12 mouse cellular contexts compared by ENCODE assay signal in the genomic region with DNA sequence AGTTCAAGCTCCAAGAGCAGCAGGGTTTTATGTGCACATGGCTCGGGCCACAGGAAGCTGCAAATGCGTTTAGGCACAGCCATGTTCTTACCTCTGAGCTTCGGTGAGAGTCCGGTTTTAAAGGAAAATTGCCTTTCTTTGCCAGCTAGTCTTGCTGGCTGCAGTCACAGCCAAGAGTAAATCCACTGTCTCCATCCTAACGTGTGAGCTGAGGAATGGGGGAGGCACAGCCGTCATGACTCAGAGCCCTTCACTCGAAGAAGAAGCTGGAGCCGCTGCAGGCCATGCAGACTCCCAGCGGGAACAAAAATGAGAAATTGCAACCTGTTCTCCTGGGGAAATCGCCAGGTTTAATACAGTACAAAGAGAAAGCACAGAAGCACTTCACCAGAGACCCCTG.
DNase-seq lines count a peak whose midpoint lies in the region; ATAC-seq and TF ChIP-seq lines count a peak whose summit lies in the region.
"Had no signal": no experiment of that assay in that cellular context is flagged by ENCODE, and none has a peak within 500 bp of the region (broad histone marks: within the 10 kb centered on the region; RNA-seq: fewer than 3 reads in every experiment).

No protein-coding gene starts in this region.

- 78% methylated on average over 10 of the region's 10 CpGs for WGBS in forebrain, embryonic 12.5 days
- 72% methylated on average over 10 of the region's 10 CpGs for WGBS in forebrain, embryonic 13.5 days
- WGBS in lung, embryonic 16.5 days, result 42% methylated on average over 10 of the region's 10 CpGs
- 26% methylated on average over 10 of the region's 10 CpGs for WGBS in olfactory bulb, adult 2 months
- 80% methylated on average over 10 of the region's 10 CpGs for WGBS in thymus, adult 2 months

- H3K4me3 ChIP-seq in forebrain, embryonic 12.5 days (replicated peaks), result no peak overlapping the region
- no peak overlapping the region for H3K4me3 ChIP-seq in forebrain, embryonic 13.5 days
- no peak overlapping the region for H3K4me3 ChIP-seq in lung, embryonic 16.5 days (ENCODE audit: low read length)
- H3K4me3 ChIP-seq in olfactory bulb, adult 2 months (ENCODE audit: insufficient read depth, low read depth, low read length), result no peak overlapping the region
- no peak overlapping the region for H3K4me3 ChIP-seq in thymus, adult 2 months (ENCODE audit: control insufficient read depth, insufficient read depth, low read length)
- H3K4me3 ChIP-seq: embryonic facial prominence, embryonic 12.5 days had no signal

- DNase-seq in lung, postnatal 4 days, result no peak
- peak; percentile 49 to 89 for DNase-seq in left cerebral cortex, postnatal 25 days (ENCODE audit: low spot score in 2 of 2)
- DNase-seq in kidney, adult 8-10 months, result no peak
- no peak for DNase-seq in thymus, adult 2 months
- DNase-seq: adrenal gland, adult 2 months; cerebellum, adult 11-12 months; heart, postnatal 10 days had no signal

- no peak overlapping the region for H3K9ac ChIP-seq in forebrain, embryonic 12.5 days
- no peak overlapping the region; the same call in 1 of the 2 replicates for H3K9ac ChIP-seq in forebrain, embryonic 13.5 days
- no peak overlapping the region for H3K9ac ChIP-seq in lung, embryonic 16.5 days (ENCODE audit: low read length)
- H3K9ac ChIP-seq: embryonic facial prominence, embryonic 12.5 days had no signal

- ATAC-seq in forebrain, embryonic 12.5 days (ENCODE audit: low FRiP score), result no peak
- no peak for ATAC-seq in forebrain, embryonic 13.5 days
- 0 out of 2 replicates have a peak, but pooled peaks have one; percentile 38 for ATAC-seq in lung, embryonic 16.5 days (ENCODE audit: low read depth)

- no peak overlapping the region for H3K4me2 ChIP-seq in forebrain, embryonic 12.5 days
- no peak overlapping the region for H3K4me2 ChIP-seq in forebrain, embryonic 13.5 days
- no peak overlapping the region for H3K4me2 ChIP-seq in lung, embryonic 16.5 days (ENCODE audit: low read depth, low read length)
- H3K4me2 ChIP-seq: embryonic facial prominence, embryonic 12.5 days had no signal

- H3K36me3 ChIP-seq in forebrain, embryonic 12.5 days (replicated peaks), result no peaks in the 10 kb centered on the region
- H3K36me3 ChIP-seq in forebrain, embryonic 13.5 days (ENCODE audit: poor library complexity, severe bottlenecking), result no peaks in the 10 kb centered on the region
- no peaks in the 10 kb centered on the region for H3K36me3 ChIP-seq in lung, embryonic 16.5 days (ENCODE audit: control insufficient read depth, insufficient read depth, low read length)
- no peaks in the 10 kb centered on the region for H3K36me3 ChIP-seq in thymus, adult 2 months (ENCODE audit: control insufficient read depth, insufficient read depth, low read length)
- H3K36me3 ChIP-seq: embryonic facial prominence, embryonic 12.5 days had no signal

- H3K4me1 ChIP-seq in forebrain, embryonic 12.5 days, result peaks cover 29% of the 10 kb centered on the region
- H3K4me1 ChIP-seq in forebrain, embryonic 13.5 days, result peaks cover 9% of the 10 kb centered on the region
- no peaks in the 10 kb centered on the region for H3K4me1 ChIP-seq in lung, embryonic 16.5 days (replicated peaks; ENCODE audit: control insufficient read depth, insufficient read depth, low read length)
- peaks cover 30% of the 10 kb centered on the region for H3K4me1 ChIP-seq in olfactory bulb, adult 2 months (ENCODE audit: control insufficient read depth, insufficient read depth, low read length)
- no peaks in the 10 kb centered on the region for H3K4me1 ChIP-seq in thymus, adult 2 months (replicated peaks; ENCODE audit: control insufficient read depth, insufficient read depth, low read length)

- no peaks in the 10 kb centered on the region for H3K9me3 ChIP-seq in forebrain, embryonic 12.5 days
- no peaks in the 10 kb centered on the region for H3K9me3 ChIP-seq in forebrain, embryonic 13.5 days (replicated peaks)
- no peaks in the 10 kb centered on the region for H3K9me3 ChIP-seq in lung, embryonic 16.5 days (ENCODE audit: control insufficient read depth, low read length)
- H3K9me3 ChIP-seq: embryonic facial prominence, embryonic 12.5 days had no signal

- no peak for TF ChIP-seq CTCF in olfactory bulb, adult 2 months (IDR thresholded peaks at IDR 0.05; ENCODE audit: insufficient read depth, low read depth, low read length)
- no peak for TF ChIP-seq CTCF in thymus, adult 2 months (IDR thresholded peaks at IDR 0.05; ENCODE audit: borderline replicate concordance, control insufficient read depth, extremely low read depth, insufficient read depth, low read length, poor library complexity)

- H3K27me3 ChIP-seq in forebrain, embryonic 12.5 days, result peaks cover 6% of the 10 kb centered on the region; the same call in 1 of the 2 replicates
- H3K27me3 ChIP-seq in forebrain, embryonic 13.5 days, result no peaks in the 10 kb centered on the region
- H3K27me3 ChIP-seq in lung, embryonic 16.5 days (ENCODE audit: control insufficient read depth, insufficient read depth, low read depth, low read length), result no peaks in the 10 kb centered on the region
- no peaks in the 10 kb centered on the region for H3K27me3 ChIP-seq in thymus, adult 2 months (ENCODE audit: control insufficient read depth, insufficient read depth, low read length)
- H3K27me3 ChIP-seq: embryonic facial prominence, embryonic 12.5 days had no signal

- H3K27ac ChIP-seq in forebrain, embryonic 12.5 days, result 0 out of 2 replicates have a peak overlapping the region, but pooled peaks have one; percentile 8
- H3K27ac ChIP-seq in forebrain, embryonic 13.5 days, result no peak overlapping the region; the same call in 1 of the 2 replicates
- no peak overlapping the region for H3K27ac ChIP-seq in lung, embryonic 16.5 days (ENCODE audit: low read length)
- peak overlapping the region; percentile 69 for H3K27ac ChIP-seq in olfactory bulb, adult 2 months (ENCODE audit: insufficient read depth, low read depth, low read length)
- no peak overlapping the region for H3K27ac ChIP-seq in thymus, adult 2 months (ENCODE audit: control insufficient read depth, insufficient read depth, low read length)
- H3K27ac ChIP-seq: embryonic facial prominence, embryonic 12.5 days had no signal

- TF ChIP-seq POLR2A in olfactory bulb, adult 2 months (IDR thresholded peaks at IDR 0.05; ENCODE audit: insufficient read depth, low read depth, low read length), result no peak
- no peak for TF ChIP-seq POLR2A in thymus, adult 2 months (IDR thresholded peaks at IDR 0.05; ENCODE audit: control insufficient read depth, extremely low read depth, insufficient read depth, low read length, poor library complexity)

- intact Hi-C loops in left cerebral cortex, postnatal 25 days (cut with DNase I), result no loop called here

Comparison
In these comparisons a context has a peak if more than half of its experiments do, and no peak if none do; other contexts are left out.
1. H3K27ac ChIP-seq: peak in forebrain, embryonic 12.5 days (single experiment) and olfactory bulb, adult 2 months (single experiment); none in forebrain, embryonic 13.5 days (single experiment), lung, embryonic 16.5 days (single experiment) and thymus, adult 2 months (single experiment).
2. DNase-seq: peak in left cerebral cortex, postnatal 25 days (2 of 2); none in lung, postnatal 4 days (0 of 2), kidney, adult 8-10 months (0 of 2) and thymus, adult 2 months (single experiment).